Mouse (Mus musculus): ENCODE data around the gene Otoa. TPM values are rescaled to one million over a fixed set of nuclear protein-coding genes. Genes with fewer than 3 reads are reported as not detected.

Gene Otoa
- 0.51 and 0.90 TPM in 2 replicates for polyA plus RNA-seq (2012; rRNA removed)

DNA sequence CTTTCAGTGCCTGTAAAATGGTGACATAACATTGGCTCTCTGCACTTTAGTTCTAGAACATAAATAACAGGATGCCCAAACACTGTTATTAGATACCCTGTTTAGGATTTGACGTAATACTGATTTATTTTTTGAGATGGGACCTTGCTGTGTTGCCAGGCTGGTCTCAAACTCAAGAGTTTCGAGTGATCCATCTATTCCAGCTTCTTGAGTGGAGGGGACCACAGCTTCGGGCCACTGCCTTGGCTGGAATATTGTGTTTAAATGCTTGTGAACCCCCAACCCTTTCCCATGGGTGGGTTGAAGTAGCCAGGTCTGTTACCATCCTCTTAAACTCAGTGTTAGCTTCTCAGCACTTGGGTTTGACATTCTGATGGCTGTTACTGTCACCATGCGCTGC is at the start of gene Otoa:
Gene Otoa, plus strand, starts transcription at position 301 of the 400 bp plus-strand sequence.
- no peak for TF ChIP-seq CTCF (IDR thresholded peaks at IDR 0.05; ENCODE audit: borderline replicate concordance, insufficient read depth, low read depth, low read length)
- no peak for TF ChIP-seq POLR2A (IDR thresholded peaks at IDR 0.05; ENCODE audit: borderline replicate concordance, insufficient read depth, low read length)

DNA sequence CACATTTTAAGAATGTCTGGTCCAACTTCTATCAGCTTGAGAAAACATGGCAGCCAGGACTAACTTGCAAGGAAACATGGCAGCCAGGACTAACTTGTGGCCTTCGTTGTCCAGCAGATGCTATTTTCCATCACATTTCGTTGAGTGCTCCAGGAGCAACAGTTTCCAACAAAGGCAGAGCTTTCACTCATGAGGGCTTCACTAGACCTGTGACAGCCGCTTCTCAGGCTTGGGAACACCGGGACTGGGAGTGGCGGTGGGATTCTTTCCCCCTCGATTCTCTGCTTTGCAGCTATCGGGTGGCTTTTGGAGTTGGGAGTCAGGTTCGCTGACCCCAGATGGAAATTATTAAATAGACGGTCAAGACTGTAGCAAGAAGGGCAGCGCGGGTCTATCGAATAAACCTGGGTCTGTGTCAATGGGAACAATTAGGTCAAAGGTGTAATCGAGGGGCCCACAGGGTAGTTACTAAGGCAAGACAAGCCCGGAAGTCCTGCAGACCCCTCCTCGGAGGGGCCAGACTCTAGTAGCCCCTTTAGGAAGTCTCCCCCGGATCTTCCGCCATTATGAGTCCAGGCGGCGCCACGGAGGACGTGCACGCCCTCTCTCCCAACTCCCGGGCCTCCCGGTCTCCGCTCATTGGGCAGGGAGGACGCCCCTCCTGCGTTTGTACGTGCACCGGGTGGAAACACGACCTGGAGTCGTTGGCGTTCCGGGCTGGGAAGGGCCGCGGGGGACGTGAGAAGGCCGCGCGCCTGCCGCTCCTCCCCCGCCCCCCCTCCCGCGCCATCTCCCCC is 47.4 kb upstream of the Otoa start, which contains the start of gene Mettl9:
Gene Mettl9, plus strand, starts transcription at position 590 of the 797 bp plus-strand sequence.
- Histone ChIP-seq H3K4me1 (ENCODE audit: control insufficient read depth, insufficient read depth, low read length) (peaks cover 5% of the 10 kb centered on the region; the same call in 1 of the 2 replicates), H3K27ac (ENCODE audit: insufficient read depth, low read length) (peak within 1 kb of the TSS; percentile 93), H3K27me3 (ENCODE audit: control insufficient read depth, insufficient read depth, low read length) (no peaks in the 10 kb centered on the region), H3K4me3 (replicated peaks; ENCODE audit: insufficient read depth, low read depth, low read length) (peak within 1 kb of the TSS; percentile 85)
- peak; percentile 94 to 95 for DNase-seq
- WGBS: 1% methylated on average over 37 of the region's 43 CpGs
- TF ChIP-seq POLR2A (IDR thresholded peaks at IDR 0.05; ENCODE audit: borderline replicate concordance, insufficient read depth, low read length) (peak; percentile 94), CTCF (IDR thresholded peaks at IDR 0.05; ENCODE audit: borderline replicate concordance, insufficient read depth, low read depth, low read length) (no peak)

More for the DNA sequence above, at the start of gene Otoa:
- H3K27me3 ChIP-seq (ENCODE audit: control insufficient read depth, insufficient read depth, low read length): no peaks in the 10 kb centered on the region; the same call in 1 of the 2 replicates
- H3K4me3 ChIP-seq (replicated peaks; ENCODE audit: insufficient read depth, low read depth, low read length): no peak within 1 kb of the TSS
- no peak within 1 kb of the TSS for H3K27ac ChIP-seq (ENCODE audit: insufficient read depth, low read length)
- peaks cover 5% of the 10 kb centered on the region; the same call in 1 of the 2 replicates for H3K4me1 ChIP-seq (ENCODE audit: control insufficient read depth, insufficient read depth, low read length)
- DNase-seq: no peak
- 93% methylated on average over 4 of the region's 4 CpGs for WGBS

DNA sequence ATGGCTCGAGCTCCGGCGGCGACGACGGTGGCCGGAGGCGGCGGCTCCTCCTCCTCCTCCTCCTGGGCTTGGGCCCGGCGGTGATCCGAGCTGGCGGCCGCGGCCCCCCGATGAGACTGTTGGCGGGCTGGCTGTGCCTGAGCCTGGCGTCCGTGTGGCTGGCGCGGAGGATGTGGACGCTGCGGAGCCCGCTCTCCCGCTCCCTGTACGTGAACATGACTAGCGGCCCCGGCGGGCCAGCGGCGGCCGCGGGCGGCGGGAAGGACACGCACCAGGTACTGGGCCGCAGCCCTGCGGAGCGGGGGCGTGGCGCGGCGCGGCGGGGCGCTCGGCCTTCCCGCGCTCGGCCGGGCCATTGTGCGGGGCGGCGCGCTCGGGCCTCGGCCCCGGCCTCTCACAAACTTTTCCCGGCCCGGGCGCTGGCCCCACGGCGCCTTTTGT is 46.7 kb upstream of the Otoa start:
- Histone ChIP-seq H3K4me1 (ENCODE audit: control insufficient read depth, insufficient read depth, low read length) (peaks cover 6% of the 10 kb centered on the region; the same call in 1 of the 2 replicates), H3K27ac (ENCODE audit: insufficient read depth, low read length) (peak overlapping the region; percentile 93), H3K4me3 (replicated peaks; ENCODE audit: insufficient read depth, low read depth, low read length) (peak overlapping the region; percentile 85), H3K27me3 (ENCODE audit: control insufficient read depth, insufficient read depth, low read length) (no peaks in the 10 kb centered on the region)
- DNase-seq: peak; percentile 81 to 89
- no peak for TF ChIP-seq POLR2A (IDR thresholded peaks at IDR 0.05; ENCODE audit: borderline replicate concordance, insufficient read depth, low read length)
- TF ChIP-seq CTCF (IDR thresholded peaks at IDR 0.05; ENCODE audit: borderline replicate concordance, insufficient read depth, low read depth, low read length): no peak
- under 1% methylated on average over 62 of the region's 63 CpGs for WGBS

DNA sequence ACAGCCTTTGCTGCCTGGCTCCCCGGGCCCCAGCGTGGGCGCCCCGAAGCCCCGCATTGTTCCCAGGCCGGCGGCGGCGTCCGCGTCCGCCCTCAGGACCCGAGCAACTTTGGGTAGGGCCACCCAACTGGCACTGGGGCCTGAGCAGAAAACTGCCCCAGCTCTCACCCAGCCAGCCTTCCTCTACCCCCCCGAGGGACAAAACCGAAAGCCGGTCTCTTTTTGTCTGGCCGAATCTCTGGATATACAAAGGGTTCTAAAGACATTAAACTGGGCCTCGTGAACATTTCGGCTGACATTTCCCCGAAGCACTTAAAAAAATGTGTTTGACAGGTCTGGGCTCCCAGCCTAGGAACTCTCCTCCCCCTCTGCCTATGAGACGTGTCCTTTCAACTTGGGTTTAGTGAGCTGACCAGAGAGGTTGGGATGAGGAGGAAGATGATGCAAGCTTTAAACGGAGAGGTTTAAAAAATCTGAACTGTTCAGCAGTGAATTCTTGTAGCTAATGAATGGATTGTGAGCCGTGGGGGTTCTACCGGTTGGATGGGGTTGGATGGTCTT is 46.2 kb upstream of the Otoa start:
- Histone ChIP-seq H3K4me3 (replicated peaks; ENCODE audit: insufficient read depth, low read depth, low read length) (peak overlapping the region; percentile 85), H3K27me3 (ENCODE audit: control insufficient read depth, insufficient read depth, low read length) (no peaks in the 10 kb centered on the region), H3K4me1 (ENCODE audit: control insufficient read depth, insufficient read depth, low read length) (peaks cover 9% of the 10 kb centered on the region; the same call in 1 of the 2 replicates), H3K27ac (ENCODE audit: insufficient read depth, low read length) (peak overlapping the region; percentile 93)
- WGBS: under 1% methylated on average over 24 of the region's 24 CpGs
- DNase-seq: no peak
- no peak for TF ChIP-seq POLR2A (IDR thresholded peaks at IDR 0.05; ENCODE audit: borderline replicate concordance, insufficient read depth, low read length)
- no peak for TF ChIP-seq CTCF (IDR thresholded peaks at IDR 0.05; ENCODE audit: borderline replicate concordance, insufficient read depth, low read depth, low read length)

DNA sequence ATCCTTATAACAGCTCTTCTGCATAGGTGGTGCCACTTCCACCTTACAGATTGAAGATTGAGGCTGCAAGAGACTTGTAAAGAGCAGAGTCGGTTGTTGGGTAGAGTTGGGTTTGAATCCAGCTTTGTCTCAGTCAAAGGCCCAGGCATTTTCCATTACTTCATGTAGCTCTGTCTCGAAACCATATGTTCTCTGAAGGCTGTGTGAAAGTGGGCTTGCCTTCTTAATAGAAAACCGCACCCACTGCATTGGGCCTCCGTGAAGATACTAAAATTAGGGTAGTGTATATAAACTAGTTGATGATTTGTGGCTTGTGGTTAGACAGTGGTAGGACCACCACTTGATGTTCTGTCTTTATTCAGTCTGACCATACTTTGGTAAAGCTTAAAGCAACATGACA is 40.9 kb upstream of the Otoa start:
- no peak for TF ChIP-seq CTCF (IDR thresholded peaks at IDR 0.05; ENCODE audit: borderline replicate concordance, insufficient read depth, low read depth, low read length)
- no peak for TF ChIP-seq POLR2A (IDR thresholded peaks at IDR 0.05; ENCODE audit: borderline replicate concordance, insufficient read depth, low read length)
- no peak overlapping the region for H3K4me3 ChIP-seq (replicated peaks; ENCODE audit: insufficient read depth, low read depth, low read length)
- H3K27ac ChIP-seq (ENCODE audit: insufficient read depth, low read length): no peak overlapping the region
- H3K27me3 ChIP-seq (ENCODE audit: control insufficient read depth, insufficient read depth, low read length): no peaks in the 10 kb centered on the region
- H3K4me1 ChIP-seq (ENCODE audit: control insufficient read depth, insufficient read depth, low read length): peaks cover 9% of the 10 kb centered on the region; the same call in 1 of the 2 replicates
- WGBS: 94% methylated on average over 4 of the region's 4 CpGs
- no peak for DNase-seq

DNA sequence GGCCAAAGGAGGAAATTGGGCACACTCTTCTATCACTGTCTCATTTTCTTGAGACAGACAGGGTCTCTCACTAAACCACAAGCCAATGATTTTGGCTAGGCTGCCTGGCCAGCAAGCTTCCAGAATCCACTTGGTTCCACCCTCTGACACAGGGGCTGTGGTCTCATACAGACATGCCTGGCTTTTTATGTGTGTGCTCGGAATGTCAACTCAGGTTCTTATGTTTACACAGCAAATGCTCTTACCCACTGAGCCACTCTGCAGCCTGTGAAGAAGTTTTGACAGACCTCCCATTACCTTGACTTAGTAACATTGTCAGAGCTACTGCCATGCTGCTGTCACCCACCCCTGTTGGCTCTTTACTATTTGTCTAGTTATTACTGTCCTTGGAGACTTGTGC is 39.5 kb upstream of the Otoa start:
- no peak overlapping the region for H3K4me3 ChIP-seq (replicated peaks; ENCODE audit: insufficient read depth, low read depth, low read length)
- H3K27me3 ChIP-seq (ENCODE audit: control insufficient read depth, insufficient read depth, low read length): no peaks in the 10 kb centered on the region
- 0 out of 2 replicates have a peak, but pooled peaks cover 3% of the 10 kb centered on the region for H3K4me1 ChIP-seq (ENCODE audit: control insufficient read depth, insufficient read depth, low read length)
- 93% methylated on average over 1 of the region's 1 CpGs for WGBS
- DNase-seq: no peak
- no peak for TF ChIP-seq POLR2A (IDR thresholded peaks at IDR 0.05; ENCODE audit: borderline replicate concordance, insufficient read depth, low read length)
- TF ChIP-seq CTCF (IDR thresholded peaks at IDR 0.05; ENCODE audit: borderline replicate concordance, insufficient read depth, low read depth, low read length): no peak
- no peak overlapping the region for H3K27ac ChIP-seq (ENCODE audit: insufficient read depth, low read length)

DNA sequence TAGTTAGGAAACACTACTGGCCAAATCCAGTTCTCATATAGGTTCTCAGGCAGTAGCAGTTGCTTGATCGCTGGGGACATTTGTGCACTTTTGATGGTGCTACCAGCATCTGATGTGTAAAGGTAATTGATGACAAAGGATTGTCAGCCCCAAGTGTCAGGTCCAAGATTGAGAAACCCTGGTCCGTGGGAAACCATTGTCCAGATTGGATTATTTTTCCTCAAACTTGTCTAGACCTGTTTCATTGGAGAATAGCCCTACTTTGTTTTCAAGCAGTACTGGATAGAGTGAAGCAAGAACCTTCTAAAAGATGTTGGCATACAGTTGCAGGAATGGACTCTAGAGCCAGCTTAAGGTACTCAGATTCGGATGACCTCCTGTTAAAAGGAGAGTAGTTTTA is 38.4 kb upstream of the Otoa start:
- DNase-seq: no peak
- no peak for TF ChIP-seq CTCF (IDR thresholded peaks at IDR 0.05; ENCODE audit: borderline replicate concordance, insufficient read depth, low read depth, low read length)
- no peak for TF ChIP-seq POLR2A (IDR thresholded peaks at IDR 0.05; ENCODE audit: borderline replicate concordance, insufficient read depth, low read length)
- WGBS: 94% methylated on average over 3 of the region's 3 CpGs
- Histone ChIP-seq H3K27me3 (ENCODE audit: control insufficient read depth, insufficient read depth, low read length) (no peaks in the 10 kb centered on the region), H3K4me3 (replicated peaks; ENCODE audit: insufficient read depth, low read depth, low read length) (no peak overlapping the region), H3K4me1 (ENCODE audit: control insufficient read depth, insufficient read depth, low read length) (0 out of 2 replicates have a peak, but pooled peaks cover 3% of the 10 kb centered on the region), H3K27ac (ENCODE audit: insufficient read depth, low read length) (no peak overlapping the region)

Data from cerebellum, adult 2 months (tissue).